Mouse (Mus musculus) thymus, postnatal 0 days (tissue): ENCODE data around the gene Rhbdf2. TPM values are rescaled to one million over a fixed set of nuclear protein-coding genes. Genes with fewer than 3 reads are reported as not detected.
A peak's percentile ranks its signal among the peaks of the same experiment; 100 is the strongest.

Source experiments
- DNase-seq: peaks from one replicate; pipeline ENCODE4 v3.0.0-alpha.2; 2015; ENCODE audit warnings: low spot score
- polyA plus RNA-seq: library from polyadenylated mRNA; unstranded; fragments of >200 nt; fragmentation: Nextera tagmentation; extraction: Ambion mirVana; gene quantifications from 2 replicates; pipeline ENCODE4 v1.2.1, GENCODE M21; 2015

Gene Rhbdf2
- polyA plus RNA-seq, 1 experiment from 2014 or later, result 8.8 TPM

DNA sequence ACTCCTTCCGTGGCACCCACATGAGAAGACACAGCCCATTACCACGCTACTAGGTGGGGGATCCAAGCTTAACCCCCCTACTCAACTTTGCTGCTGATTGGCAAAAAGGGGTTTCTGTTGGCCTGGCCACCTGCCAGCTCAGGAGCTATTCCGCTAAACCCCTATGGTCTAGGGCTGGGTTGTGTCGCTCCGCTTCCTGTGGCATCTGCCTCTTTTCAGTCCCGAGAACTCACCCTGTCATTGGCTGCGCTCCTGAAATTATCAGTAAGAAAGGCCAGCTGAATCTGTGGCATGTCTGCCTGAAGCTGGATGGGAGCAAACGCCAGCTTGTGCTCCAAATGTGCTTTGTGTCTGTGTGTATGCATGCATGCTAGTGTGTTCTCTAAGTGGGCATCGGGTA, 33.4 kb upstream of the Rhbdf2 start:
- DNase-seq, result no peak

DNA sequence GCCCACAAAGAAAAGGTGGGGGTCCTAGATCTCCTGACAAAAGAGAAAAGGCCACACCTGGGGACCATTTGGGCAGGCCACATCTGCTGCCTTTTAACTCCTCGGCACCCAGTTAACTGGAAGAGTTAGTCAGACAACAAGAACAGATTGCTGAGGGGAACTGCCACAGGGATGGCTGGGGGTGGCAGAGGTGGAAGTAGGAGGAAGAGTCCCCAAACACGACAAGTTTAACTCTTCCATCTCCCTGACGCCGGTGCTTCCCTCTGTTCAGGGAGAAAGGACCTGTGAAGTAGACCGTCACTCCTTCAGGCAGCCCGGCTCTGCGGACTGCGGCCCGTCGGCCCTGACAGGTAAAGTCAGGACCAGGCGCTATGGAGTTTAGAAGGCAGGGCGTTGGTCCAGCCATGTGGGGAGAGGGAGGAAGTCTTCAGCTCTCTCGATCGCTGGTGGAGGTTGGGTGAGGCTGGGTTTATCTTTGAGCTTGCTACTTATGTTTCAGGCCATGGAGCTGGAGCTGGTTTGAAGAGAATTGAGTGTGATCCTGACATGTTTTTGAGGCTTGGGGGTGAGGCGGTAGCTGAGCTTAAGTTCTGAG, 32.3 kb upstream of the Rhbdf2 start:
- no peak for DNase-seq

- no peak for DNase-seq
Observed at GRCm38 (mm10) chr11:116658238-116658637, 31.4 kb upstream of the Rhbdf2 start.

DNA sequence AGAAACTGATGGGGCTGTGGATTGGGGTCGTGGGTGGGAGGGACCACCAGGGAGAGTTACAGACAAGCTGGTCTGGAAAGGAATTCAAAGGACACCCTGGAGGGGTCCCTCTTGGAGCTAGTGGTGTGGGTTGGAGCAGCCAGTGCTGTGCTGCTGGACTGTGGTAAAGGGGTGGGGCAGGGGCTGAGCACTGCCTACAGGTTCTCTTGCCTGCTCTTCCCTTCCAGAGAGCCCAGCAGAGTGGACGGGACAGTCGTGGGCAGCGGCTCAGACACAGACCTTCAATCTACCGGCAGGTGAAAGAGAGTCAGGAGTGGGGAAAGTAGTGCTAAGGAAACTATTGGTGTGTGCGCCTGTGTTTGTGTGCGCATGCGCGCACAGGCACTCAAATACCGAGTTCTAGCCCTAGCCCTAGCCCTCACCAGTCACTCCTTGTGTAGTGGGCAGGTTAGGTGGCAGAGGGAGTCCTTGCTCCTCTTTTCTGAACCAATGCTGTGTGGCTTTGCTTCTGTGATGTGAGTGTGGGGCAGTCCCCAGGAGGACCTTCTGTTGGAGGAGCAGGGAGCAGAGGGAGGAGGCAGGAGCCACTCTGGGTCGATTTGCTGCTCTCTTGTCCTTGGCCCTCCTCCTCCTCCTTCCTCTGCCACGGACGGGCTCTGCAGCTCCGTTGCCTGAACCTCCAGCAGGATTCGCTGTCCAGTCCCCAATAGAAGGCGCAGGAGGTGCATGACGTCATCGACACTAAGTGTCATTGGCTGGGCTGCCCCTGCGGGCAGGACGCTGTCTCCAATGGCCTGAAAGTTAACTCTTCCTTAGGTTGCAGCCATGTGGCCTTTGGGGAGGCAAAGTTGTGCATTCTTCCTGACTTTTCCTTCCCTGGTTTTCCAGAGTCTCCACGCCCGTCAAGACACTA, 30.7 kb upstream of the Rhbdf2 start:
- DNase-seq, result peak; percentile 61

- DNase-seq, result no peak
Observed at GRCm38 (mm10) chr11:116656348-116657191, 29.8 kb upstream of the Rhbdf2 start.

- DNase-seq, result no peak
Observed at GRCm38 (mm10) chr11:116654255-116654821, 27.5 kb upstream of the Rhbdf2 start, which contains the start of gene Cygb. Gene Cygb (minus strand): TSS chr11:116654313.

- no peak for DNase-seq
Observed at GRCm38 (mm10) chr11:116653709-116654221, 26.9 kb upstream of the Rhbdf2 start.

DNA sequence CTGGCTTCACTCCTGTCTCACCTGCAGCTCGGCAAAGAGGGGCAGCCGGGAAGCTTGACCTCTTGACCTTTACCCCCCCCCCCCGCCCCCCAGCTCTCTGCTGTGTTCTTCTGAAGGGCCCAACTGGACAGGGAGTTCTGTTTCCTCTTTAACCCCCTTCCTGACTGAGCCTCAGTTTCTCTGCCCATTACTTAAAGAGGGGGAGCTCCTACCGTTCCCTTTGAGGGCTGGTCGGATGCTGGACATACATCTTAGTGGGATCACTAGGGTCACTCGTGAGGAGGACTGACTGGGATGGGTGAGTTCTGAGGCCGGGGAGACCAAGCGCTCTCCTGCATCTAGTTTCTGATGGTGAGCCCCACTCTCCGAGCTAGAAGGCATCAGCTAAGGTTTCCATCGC, 26.4 kb upstream of the Rhbdf2 start, which contains the start of gene Prcd:
TSS of gene Prcd (plus strand) at position 301 of the 400 bp plus-strand sequence.
- DNase-seq, result no peak

DNA sequence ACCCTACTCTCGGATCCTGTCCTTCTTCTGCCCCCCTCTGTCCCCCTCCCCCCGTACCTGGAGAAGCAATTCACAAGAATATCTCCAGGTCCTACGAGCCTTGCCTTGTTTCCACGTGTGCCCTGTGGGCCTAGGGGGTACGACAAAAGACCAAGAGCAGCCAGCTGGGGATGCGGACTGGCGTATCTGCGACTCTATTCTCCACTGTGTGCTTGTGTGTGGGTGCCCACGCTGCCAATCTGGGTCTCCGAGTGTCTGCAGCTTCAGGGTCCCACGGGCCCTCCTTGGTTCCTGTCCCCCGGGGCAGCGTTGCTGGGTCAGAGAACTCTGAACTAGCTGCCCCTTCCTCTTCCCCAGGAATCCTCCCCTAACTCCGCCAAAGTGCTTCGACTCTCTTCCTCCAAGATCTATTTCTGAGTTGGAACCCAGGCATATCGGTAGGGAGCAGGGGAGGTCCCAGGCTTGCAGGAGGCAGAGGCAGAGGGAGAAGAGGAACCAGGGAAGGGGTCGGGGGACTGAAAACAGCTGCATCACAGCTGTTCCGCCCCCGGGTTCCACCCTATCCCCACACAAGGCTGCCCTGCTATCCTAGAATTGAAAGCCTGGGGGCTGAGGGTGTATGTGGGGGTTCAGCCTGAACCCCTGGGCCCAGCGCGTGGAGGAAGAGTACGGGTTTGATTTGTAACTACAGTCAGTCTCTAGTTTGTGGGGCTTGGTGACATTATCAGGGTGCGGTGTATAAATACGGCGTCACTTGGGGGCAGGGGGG, 25.7 kb upstream of the Rhbdf2 start:
- DNase-seq, result no peak

DNA sequence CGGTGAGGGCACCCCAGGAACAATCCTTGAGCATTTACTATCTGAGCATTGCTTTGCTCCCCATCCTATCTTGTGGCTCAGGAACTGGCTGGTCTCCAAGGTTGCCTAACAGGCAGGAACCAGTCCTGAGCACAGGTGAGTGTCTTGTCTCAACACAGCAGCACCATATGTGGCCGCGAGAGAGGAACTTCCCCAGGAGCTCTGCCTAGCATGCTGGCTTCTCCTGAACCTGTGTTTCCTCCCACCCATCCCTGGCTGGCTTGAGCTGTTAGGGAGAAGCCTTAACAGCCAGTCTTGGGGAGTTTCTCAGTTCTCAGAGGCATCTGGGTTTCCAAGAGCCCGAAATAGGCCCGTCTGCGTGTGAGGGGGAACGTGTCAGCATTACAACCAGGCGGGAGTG, 24.5 kb upstream of the Rhbdf2 start:
- DNase-seq, result no peak

DNA sequence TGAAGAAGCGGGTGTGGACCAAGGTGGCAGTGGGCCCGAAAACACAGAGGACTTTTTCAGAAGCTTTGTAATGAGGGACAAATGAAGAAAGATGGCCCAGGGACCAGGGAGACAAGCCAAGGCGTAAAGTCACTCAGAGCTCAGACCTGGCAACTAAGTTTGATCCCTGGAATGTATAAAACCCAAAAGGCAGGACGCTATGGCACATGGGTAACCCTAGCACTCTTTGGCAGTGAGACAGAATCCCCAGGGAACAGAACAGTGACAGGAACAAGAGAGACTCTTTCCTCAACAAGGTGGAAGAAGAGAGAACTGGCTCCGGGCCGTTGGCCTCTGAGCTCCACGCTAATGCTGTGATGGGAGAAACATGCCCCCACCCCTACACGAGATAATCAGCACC, 24.0 kb upstream of the Rhbdf2 start:
- no peak for DNase-seq

DNA sequence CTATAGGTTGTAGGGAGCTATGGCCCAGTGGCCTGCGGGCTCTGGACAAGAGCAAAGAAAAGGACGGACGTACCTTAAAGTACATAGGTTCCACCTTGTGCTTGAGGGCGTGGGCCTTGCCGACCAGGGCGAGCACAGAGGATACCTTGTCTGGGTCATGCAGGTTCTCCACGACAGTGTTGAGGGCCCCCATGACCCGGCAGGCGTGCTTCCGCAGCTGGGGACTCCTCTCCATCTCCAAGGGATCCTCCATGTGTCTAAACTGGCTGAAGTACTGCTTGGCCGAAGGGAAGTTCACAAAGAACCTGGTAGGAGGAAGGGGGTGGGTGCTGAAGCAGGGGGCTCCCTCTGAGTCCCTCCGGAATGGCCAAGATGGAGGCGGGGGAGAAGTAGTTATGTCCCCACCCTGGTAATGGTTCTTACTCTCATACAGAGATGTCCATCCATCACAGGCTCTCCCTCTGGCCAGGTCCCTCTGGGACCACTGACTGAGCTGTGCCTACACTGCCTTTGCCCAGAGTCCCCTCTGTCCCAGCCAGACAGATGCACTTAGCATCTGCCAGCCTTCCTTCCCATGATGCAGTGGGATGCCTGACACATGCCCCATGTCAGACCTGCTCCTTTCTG, 23.0 kb upstream of the Rhbdf2 start:
- DNase-seq, result no peak

DNA sequence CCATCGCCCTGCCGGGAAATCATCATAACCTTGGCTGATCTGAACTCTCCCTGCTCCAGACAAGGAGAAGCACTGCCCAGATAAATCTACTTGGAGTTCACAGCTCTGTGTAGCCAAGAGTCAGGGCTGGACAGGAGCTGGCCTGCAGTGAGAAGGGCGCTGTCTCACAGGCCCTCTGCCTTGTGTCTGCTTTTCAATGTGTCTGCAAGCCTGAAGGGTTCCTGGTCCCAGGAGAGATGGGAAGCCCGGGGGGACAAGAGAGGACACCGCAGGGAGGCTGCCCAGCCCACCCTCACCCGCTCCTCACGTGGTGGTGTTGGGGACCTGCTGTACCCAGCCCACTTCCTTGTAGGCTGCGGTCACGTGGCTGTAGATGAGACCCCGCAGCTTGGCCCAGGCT, 22.2 kb upstream of the Rhbdf2 start:
- DNase-seq, result no peak

GRCm38 (mm10) chr11:116648213-116648921, 21.5 kb upstream of the Rhbdf2 start:
- DNase-seq, result no peak

DNA sequence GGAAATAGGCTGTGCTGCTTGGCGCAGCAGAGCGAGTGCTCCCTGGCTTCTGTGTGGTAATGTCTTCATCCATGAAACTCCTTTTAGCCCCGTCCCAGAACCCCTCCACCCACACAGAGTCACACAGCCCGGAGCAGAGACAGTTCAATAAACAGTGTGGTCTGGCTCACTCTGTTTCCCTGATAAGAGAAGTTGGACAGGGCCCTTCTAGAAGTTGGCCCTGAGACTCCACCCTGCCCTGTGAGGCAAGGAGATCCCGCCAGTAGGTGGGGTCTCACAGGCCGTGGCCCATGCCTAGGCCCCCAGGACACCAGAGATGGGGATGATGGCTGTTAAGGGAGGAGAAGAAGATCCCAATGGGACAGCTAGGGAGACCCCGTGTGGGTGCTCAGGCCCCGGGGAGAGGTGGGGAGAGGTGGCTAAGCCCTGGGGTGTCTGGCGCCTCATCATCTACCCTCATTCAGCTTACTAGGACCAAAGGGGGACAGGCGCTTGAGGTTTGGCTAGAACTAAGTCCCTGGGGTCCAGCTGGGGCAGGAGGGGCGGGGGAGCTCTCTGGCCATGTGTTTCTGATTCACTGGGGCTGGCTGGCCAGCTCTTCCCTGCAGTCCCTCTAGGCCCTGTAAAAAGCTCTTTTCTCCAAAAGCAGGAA, 20.6 kb upstream of the Rhbdf2 start:
- no peak for DNase-seq

DNA sequence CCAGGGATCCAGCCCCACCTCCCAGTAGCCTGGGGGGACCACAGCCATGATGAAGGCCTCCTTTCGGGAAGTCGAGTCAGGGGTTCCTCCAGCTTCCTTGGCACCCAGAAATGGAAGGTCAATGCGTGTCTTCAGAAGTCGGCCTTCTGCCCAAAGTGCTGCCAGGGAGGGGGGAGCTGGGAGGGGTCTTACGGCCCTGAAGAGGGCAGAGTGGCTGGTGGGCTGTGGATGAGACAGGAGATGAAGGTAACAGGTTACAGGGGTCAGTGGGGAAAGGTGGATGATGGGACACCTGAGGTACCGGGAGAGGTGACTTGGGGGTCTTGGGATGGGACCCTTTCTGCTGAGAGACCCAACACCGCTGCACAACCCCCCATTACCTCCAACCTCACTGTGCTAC, 20.0 kb upstream of the Rhbdf2 start:
- DNase-seq, result no peak

- DNase-seq, result no peak
Observed at GRCm38 (mm10) chr11:116646136-116646535, 19.3 kb upstream of the Rhbdf2 start.

GRCm38 (mm10) chr11:116645446-116646110, 18.8 kb upstream of the Rhbdf2 start:
- DNase-seq, result no peak
